Mouse (Mus musculus): ENCODE data around the gene Pigv.

Pigv gene

GRCm38 (mm10) chr4:133613867-133614266 lies 58.6 kb downstream of the Pigv start:
- no peak for DNase-seq (ENCODE audit: low spot score)

GRCm38 (mm10) chr4:133613026-133613425 lies 59.4 kb downstream of the Pigv start:
- DNase-seq (ENCODE audit: low spot score) = no peak

DNA sequence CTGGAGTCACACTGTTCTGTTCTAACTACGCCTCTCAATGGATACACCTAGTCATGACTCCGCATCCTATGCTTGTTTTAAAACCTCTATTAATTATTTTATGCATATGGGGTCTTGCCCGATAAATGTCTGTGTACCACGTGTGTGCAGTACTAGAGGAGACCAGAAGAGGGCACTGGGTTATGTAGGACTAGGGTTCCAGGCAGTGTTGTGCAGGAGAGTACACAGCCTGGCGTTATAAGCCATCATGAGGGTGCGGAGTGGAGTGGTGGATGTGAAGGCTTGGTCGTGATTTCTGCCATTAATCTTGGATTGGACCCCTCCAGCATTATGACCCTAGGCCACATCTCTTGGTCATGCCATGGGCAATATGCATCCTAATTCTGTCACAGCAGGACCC lies 60.0 kb downstream of the Pigv start:
- DNase-seq (ENCODE audit: low spot score) = no peak

DNA sequence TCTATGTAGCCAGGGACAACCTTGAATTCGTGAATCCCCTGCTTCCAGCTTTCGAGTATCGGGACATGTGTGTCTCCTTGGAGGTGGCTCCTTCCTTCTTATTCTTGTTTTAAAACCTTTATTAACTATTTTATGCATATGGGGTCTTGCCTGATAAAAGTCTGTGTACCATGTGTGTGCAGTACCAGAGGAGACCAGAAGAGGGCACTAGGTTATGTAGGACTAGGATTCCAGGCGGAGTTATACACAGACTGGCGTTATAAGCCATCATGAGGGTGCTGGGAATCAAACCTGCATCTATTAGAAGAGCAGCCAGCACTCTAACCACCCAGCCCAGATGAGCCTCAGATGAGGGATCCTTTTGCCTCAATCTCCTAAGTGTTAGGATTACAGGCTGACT lies 60.6 kb downstream of the Pigv start:
- no peak for DNase-seq (ENCODE audit: low spot score)

Data from embryo, embryonic 10 days (tissue).